Mouse (Mus musculus): ENCODE data around the gene Trp53inp2. TPM values are rescaled to one million over a fixed set of nuclear protein-coding genes. Genes with fewer than 3 reads are reported as not detected.
A peak's percentile ranks its signal among the peaks of the same experiment; 100 is the strongest.

Trp53inp2 gene
- polyA plus RNA-seq, 1 experiment from 2014 or later: 25.7 TPM

DNA sequence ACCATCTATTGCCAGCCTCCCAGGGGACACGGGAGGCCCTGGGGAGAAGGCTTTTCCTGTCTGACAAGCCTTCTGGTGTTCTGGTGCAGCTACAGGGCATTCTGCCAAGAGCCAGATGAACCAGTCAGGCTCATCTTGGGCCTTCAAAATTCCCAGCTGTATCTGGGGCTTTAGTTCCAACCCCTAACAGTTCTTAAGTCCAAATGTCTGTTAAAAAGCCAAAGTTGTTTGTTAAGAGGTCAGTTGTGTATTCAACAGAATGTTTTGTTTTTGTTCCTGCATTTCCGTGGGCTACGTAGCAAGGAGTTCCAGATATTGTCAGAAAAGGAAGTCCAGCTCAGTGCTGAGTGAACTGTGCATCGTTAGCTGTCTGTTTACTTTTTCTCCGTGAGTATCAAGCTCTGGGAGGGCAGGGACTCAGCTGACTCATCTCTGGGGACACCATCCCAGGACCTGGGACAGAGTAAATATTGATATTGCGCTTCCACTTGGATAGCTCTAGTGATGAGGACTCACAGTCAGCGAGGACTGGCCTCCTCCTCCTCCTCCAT lies 11.5 kb upstream of the Trp53inp2 start:
- no peaks in the 10 kb centered on the region for H3K27me3 ChIP-seq
- peak overlapping the region; percentile 64; the same call in 1 of the 2 replicates for H3K27ac ChIP-seq
- H3K4me1 ChIP-seq: peaks cover 9% of the 10 kb centered on the region; the same call in 1 of the 2 replicates
- H3K9me3 ChIP-seq (replicated peaks): no peaks in the 10 kb centered on the region
- H3K36me3 ChIP-seq: no peaks in the 10 kb centered on the region
- no peak overlapping the region for H3K4me2 ChIP-seq
- ATAC-seq (replicated peaks; ENCODE audit: low FRiP score): no peak
- H3K4me3 ChIP-seq (replicated peaks): no peak overlapping the region
- WGBS: 38% methylated on average over 7 of the region's 7 CpGs
- no peak overlapping the region for H3K9ac ChIP-seq

DNA sequence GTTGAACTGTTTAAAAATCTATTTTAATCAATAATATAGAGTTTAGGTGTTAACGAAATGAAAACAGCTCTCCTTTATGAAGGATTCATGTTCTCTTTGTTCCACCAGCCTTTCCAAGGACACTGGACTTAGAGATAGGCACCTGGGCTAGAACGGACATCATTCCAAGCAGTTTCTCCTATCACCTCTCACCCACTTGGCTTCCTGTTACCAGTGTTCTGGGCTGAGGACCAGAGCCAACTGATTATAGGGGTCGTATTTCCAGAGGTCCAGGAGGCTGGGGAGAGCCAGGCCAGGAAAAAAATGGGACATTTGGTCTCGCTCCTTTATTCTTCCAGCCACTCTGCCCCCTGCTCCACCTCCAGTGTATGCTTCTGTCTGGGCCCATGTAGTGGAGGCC lies 8.4 kb upstream of the Trp53inp2 start:
- H3K9me3 ChIP-seq (replicated peaks): no peaks in the 10 kb centered on the region
- no peak overlapping the region for H3K4me3 ChIP-seq (replicated peaks)
- H3K27ac ChIP-seq: no peak overlapping the region
- H3K9ac ChIP-seq: no peak overlapping the region
- peaks cover 9% of the 10 kb centered on the region; the same call in 1 of the 2 replicates for H3K4me1 ChIP-seq
- H3K36me3 ChIP-seq: no peaks in the 10 kb centered on the region
- H3K27me3 ChIP-seq: no peaks in the 10 kb centered on the region
- no peak for ATAC-seq (replicated peaks; ENCODE audit: low FRiP score)
- 50% methylated on average over 4 of the region's 4 CpGs for WGBS
- H3K4me2 ChIP-seq: no peak overlapping the region

DNA sequence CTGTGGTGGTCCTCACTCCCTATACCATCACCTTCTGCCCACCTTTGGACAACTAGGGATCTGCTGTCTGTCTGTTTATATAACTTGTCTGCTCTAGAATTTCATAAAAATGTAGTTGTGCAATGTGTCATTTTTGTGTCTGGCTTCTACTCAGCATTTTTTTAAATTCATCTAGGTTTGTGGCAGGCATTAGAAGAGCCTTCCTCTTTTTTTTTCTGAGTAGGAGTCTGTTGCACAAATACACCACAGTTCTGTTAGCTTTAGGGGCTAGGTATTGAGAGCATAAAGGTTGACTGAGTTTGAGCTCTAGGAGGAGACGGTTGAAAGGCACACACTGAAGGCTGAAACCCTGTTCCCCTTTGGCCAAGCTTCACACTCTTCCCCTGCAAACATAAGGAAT lies 7.6 kb upstream of the Trp53inp2 start:
- Histone ChIP-seq H3K4me1 (peaks cover 9% of the 10 kb centered on the region; the same call in 1 of the 2 replicates), H3K4me3 (replicated peaks) (no peak overlapping the region), H3K36me3 (no peaks in the 10 kb centered on the region), H3K27me3 (no peaks in the 10 kb centered on the region), H3K4me2 (no peak overlapping the region), H3K9me3 (replicated peaks) (no peaks in the 10 kb centered on the region), H3K9ac (no peak overlapping the region), H3K27ac (no peak overlapping the region)
- WGBS: 63% methylated on average over 1 of the region's 1 CpGs
- ATAC-seq (replicated peaks; ENCODE audit: low FRiP score): no peak

DNA sequence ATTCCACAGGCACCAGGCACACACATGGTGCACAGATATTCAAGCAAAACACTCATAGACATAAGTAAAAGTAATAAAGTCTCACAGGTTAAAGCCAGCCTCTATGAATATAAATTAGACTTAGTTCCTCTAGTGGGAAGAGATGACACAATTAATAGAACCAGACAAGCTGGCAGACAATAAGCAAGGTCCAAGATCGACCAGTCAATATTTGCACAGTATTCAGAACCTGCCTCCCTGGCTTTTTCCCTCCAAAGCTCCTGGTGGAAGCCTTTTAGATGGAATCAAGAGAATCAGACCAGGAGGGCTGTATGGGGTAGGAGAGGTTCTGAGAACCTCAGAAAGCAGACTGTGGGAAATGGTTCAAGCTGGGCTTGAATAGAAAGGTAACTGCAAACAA lies 7.0 kb upstream of the Trp53inp2 start:
- H3K27ac ChIP-seq: no peak overlapping the region
- no peak overlapping the region for H3K9ac ChIP-seq
- no peaks in the 10 kb centered on the region for H3K9me3 ChIP-seq (replicated peaks)
- no peaks in the 10 kb centered on the region for H3K36me3 ChIP-seq
- no peak for ATAC-seq (replicated peaks; ENCODE audit: low FRiP score)
- H3K4me1 ChIP-seq: peaks cover 9% of the 10 kb centered on the region; the same call in 1 of the 2 replicates
- no peaks in the 10 kb centered on the region for H3K27me3 ChIP-seq
- 72% methylated on average over 1 of the region's 1 CpGs for WGBS
- H3K4me2 ChIP-seq: no peak overlapping the region
- no peak overlapping the region for H3K4me3 ChIP-seq (replicated peaks)

DNA sequence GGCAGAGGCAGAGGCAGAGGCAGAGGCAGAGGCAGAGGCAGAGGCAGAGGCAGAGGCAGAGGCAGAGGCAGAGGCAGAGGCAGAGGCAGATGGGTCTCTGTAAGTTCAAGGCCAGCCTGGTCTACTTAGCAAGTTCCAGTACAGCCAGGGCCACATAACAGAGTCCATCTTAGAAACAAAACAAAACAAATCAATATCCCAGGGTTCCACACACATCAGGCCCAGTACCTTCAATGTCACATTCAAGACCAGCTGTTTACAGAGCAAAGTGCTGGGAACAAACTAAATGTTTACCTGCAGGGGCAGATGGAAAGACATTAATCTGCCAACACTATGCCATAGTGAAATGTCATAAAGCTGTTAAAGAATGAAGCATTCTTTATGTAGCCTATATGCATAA lies 6.3 kb upstream of the Trp53inp2 start:
- Histone ChIP-seq H3K4me2 (no peak overlapping the region), H3K4me1 (peaks cover 3% of the 10 kb centered on the region; the same call in 1 of the 2 replicates), H3K4me3 (replicated peaks) (no peak overlapping the region), H3K36me3 (no peaks in the 10 kb centered on the region), H3K27me3 (no peaks in the 10 kb centered on the region), H3K9me3 (replicated peaks) (no peaks in the 10 kb centered on the region), H3K9ac (no peak overlapping the region), H3K27ac (no peak overlapping the region)
- no peak for ATAC-seq (replicated peaks; ENCODE audit: low FRiP score)

DNA sequence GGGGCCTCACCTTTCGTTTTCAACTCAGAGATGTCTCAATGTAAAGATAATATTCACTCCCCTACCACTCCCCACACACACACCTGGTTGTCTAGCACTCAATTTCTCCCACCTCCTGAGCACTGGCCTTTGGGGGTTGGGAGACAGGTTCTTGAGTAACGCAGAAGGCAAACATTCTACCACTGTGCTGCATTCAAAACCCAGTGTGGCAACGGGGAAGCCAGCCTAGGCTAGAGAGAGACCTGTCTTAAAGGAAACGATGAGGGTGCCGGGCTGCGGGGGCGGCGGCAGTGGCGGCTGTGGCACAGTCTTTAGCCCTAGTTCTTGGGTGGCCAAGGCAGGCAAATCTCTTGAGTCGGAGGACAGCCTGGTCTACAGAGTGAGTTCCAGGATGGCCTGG lies 4.7 kb upstream of the Trp53inp2 start:
- Histone ChIP-seq H3K27ac (no peak overlapping the region), H3K27me3 (peaks cover 13% of the 10 kb centered on the region), H3K9me3 (replicated peaks) (no peaks in the 10 kb centered on the region), H3K4me3 (replicated peaks) (no peak overlapping the region), H3K9ac (no peak overlapping the region), H3K4me1 (peaks cover 14% of the 10 kb centered on the region), H3K36me3 (no peaks in the 10 kb centered on the region), H3K4me2 (no peak overlapping the region)
- 80% methylated on average over 10 of the region's 10 CpGs for WGBS
- no peak for ATAC-seq (replicated peaks; ENCODE audit: low FRiP score)

DNA sequence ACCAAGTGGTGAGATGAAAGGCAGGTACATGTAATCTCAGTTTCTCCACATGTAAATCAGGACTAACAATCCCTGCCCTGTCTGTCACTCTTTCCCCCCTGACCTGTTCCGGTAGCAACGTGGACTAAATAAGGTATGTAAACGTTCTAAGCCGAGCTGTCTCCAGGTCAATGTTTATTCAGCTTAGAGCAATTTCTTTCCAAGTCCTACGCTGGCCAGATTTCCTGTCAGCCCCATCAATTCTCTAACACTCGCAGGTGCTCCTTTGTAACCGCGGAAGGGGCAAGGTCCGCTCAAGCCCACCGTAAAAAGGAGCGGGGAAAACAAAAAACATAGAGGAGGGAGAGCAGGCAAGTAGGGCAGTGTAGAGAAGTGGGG lies 190 bp downstream of the Trp53inp2 start:
- H3K4me1 ChIP-seq: peaks cover 32% of the 10 kb centered on the region
- no peaks in the 10 kb centered on the region for H3K9me3 ChIP-seq (replicated peaks)
- peak overlapping the region; percentile 90 for H3K4me2 ChIP-seq
- H3K9ac ChIP-seq: peak overlapping the region; percentile 75
- ATAC-seq (replicated peaks; ENCODE audit: low FRiP score): no peak
- H3K27ac ChIP-seq: peak overlapping the region; percentile 94
- H3K27me3 ChIP-seq: peaks cover 13% of the 10 kb centered on the region
- H3K4me3 ChIP-seq (replicated peaks): peak overlapping the region; percentile 66
- no peaks in the 10 kb centered on the region for H3K36me3 ChIP-seq
- 1% methylated on average over 11 of the region's 11 CpGs for WGBS

DNA sequence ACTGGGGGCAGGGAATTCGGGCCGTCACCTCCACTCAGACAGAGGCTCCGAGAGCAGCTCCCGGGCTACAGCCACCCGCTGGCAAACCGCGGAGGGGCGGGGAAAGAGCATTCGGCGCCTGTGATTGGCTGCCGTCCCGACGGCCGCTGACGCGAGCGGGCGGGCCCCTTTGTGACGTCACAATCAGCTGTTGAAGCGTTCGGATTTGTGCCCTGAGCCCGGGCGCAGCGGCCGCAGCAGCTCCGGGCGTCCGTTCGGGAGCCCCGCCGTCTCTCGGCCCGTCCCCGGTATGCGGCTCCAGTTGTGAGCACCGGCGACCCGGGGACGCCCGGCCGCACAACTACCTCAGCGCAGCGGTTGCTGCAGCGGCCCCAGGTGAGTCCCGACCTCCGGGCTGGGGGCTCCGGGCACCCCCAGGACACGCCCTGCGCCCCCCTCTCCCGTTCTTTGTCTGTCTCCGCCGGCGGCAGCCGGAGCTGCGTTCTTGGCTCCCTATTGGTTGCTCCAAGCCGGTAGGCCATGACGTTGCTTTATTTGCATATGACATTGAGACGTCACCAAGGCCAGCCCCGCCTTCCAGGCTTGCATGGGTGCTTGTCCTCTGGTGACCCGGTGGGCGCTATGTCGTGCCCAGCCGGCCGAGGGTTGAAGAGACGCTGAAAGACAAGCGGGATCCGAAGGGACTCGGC lies 928 bp downstream of the Trp53inp2 start:
- Histone ChIP-seq H3K9ac (peak overlapping the region; percentile 75), H3K27ac (peak overlapping the region; percentile 94), H3K36me3 (no peaks in the 10 kb centered on the region), H3K4me3 (replicated peaks) (peak overlapping the region; percentile 66), H3K9me3 (replicated peaks) (no peaks in the 10 kb centered on the region), H3K4me2 (peak overlapping the region; percentile 90), H3K27me3 (peaks cover 13% of the 10 kb centered on the region), H3K4me1 (peaks cover 39% of the 10 kb centered on the region)
- whole genome bisulfite sequencing: under 1% methylated on average over 67 of the region's 68 CpGs
- ATAC-seq (replicated peaks; ENCODE audit: low FRiP score): peak; percentile 93

DNA sequence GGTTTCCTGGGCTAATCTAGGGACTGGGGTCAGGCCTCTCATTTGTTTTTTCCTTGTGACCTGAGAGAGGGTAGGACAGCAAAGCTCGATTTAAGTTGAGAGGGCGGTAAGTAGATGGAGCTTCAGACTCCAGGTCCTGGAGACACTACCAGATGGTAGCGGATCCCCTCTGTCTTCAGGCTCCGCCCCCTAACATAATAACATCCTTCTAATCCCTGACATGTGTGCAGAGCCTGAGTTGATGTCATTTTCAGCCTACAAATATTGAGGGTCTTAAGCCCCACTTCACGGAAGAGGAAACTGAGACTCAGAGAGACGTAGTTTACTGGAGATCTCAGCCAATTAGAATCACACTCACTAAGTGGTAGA lies 1.5 kb downstream of the Trp53inp2 start:
- H3K27me3 ChIP-seq: peaks cover 13% of the 10 kb centered on the region
- ATAC-seq (replicated peaks; ENCODE audit: low FRiP score): peak; percentile 20
- peak overlapping the region; percentile 75 for H3K9ac ChIP-seq
- H3K4me1 ChIP-seq: peaks cover 42% of the 10 kb centered on the region
- no peaks in the 10 kb centered on the region for H3K9me3 ChIP-seq (replicated peaks)
- H3K36me3 ChIP-seq: peaks cover 4% of the 10 kb centered on the region
- H3K4me2 ChIP-seq: peak overlapping the region; percentile 90
- H3K27ac ChIP-seq: peak overlapping the region; percentile 94
- 28% methylated on average over 6 of the region's 6 CpGs for WGBS
- H3K4me3 ChIP-seq (replicated peaks): peak overlapping the region; percentile 66

DNA sequence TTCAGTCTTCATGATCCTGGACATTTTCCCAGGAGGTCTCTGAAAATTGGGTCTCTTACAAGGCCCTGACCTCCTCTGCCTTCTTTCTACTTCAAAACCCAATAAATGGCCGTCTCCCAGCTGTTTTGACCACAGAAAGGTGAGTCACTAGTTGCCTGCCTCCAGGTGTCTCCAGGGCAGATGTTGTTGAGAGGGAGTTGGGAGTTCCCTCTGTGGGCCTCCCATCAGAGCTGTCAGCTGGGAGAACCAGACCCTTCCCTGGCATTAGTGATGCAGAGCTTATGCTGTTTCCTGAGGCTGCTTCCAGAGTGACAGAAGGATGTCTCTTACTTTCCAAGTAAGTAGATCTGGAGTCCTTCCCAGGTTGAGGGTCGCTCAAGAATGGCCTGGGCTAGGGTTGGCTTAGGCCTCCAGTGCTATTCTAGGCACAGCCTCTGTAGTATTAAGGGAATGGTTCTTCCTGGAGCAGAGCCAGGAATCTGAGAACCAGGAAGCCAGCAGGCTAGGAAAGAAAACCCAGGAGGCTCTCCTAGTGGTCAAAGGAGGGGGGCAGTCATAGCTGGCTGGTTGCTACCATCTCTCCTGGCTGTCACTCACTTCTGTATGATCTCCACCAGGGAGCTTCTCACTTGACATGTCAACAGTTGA lies 2.1 kb downstream of the Trp53inp2 start:
- no peak for ATAC-seq (replicated peaks; ENCODE audit: low FRiP score)
- H3K4me1 ChIP-seq: peaks cover 42% of the 10 kb centered on the region
- WGBS: 71% methylated on average over 2 of the region's 2 CpGs
- H3K4me3 ChIP-seq (replicated peaks): peak overlapping the region; percentile 66
- H3K36me3 ChIP-seq: peaks cover 9% of the 10 kb centered on the region
- no peaks in the 10 kb centered on the region for H3K9me3 ChIP-seq (replicated peaks)
- peak overlapping the region; percentile 75; the same call in 1 of the 2 replicates for H3K9ac ChIP-seq
- H3K27me3 ChIP-seq: peaks cover 13% of the 10 kb centered on the region
- H3K4me2 ChIP-seq: peak overlapping the region; percentile 90
- peak overlapping the region; percentile 94; the same call in 1 of the 2 replicates for H3K27ac ChIP-seq

DNA sequence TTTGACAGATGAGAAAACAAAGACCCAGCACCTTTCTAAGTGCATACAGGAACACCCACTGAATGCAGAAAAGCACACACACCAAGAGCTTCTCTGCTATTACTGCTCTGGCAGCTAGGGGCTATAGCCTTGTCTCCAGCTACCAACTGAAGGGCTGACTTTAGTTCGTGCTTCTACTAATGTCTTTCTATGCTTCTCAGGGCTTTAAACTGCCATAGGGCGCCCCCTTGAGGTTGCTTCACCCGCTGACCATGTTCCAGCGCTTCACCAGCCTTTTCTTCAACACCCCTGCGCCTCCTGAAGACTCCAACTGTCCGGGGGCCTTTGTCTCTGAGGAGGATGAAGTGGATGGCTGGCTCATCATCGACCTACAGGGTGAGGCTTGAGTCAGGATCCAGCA lies 4.2 kb downstream of the Trp53inp2 start:
- Histone ChIP-seq H3K9ac (no peak overlapping the region), H3K4me3 (replicated peaks) (no peak overlapping the region), H3K4me2 (no peak overlapping the region), H3K9me3 (replicated peaks) (no peaks in the 10 kb centered on the region), H3K27ac (no peak overlapping the region), H3K36me3 (peaks cover 29% of the 10 kb centered on the region), H3K27me3 (peaks cover 9% of the 10 kb centered on the region), H3K4me1 (peaks cover 39% of the 10 kb centered on the region)
- 31% methylated on average over 7 of the region's 7 CpGs for WGBS
- no peak for ATAC-seq (replicated peaks; ENCODE audit: low FRiP score)

DNA sequence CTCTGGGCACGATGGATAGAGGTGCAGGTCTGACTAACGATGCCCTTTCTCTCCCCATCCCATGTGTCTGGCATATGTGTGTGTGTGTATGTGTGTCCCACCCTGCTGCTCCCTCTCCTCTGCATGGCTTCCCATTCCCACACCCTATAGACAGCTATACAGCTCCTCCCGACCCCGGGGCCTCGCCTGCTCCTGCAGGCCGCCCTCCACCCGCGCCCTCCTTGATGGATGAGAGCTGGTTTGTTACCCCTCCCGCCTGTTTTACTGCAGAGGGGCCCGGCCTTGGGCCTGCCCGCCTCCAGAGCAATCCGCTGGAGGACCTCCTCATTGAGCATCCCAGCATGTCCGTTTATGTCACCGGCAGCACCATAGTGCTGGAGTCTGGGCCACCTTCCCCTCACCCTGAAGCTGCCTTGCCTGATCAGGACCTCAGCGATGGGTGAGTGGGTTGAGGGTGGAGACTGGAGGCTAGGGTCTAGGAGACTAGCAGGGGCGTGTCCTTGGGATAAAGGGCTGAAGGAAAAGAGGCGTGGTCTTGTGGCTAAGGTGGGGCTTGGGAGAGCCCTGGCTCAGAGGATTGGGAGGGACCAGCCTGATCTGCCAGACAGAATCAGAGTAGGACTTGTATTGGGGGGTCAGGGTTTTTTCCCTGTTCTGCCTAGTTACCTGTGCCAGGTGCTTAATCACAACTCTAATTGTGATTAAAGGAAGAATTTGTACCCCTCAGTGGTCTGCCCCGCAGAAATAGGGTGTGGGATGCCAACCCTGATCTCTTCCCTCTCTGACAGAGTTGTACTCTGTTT lies 5.1 kb downstream of the Trp53inp2 start:
- Histone ChIP-seq H3K27me3 (peaks cover under 1% of the 10 kb centered on the region), H3K27ac (no peak overlapping the region), H3K9ac (no peak overlapping the region), H3K4me3 (replicated peaks) (0 out of 2 replicates have a peak overlapping the region, but pooled peaks have one; percentile 6), H3K4me1 (peaks cover 31% of the 10 kb centered on the region), H3K36me3 (peaks cover 36% of the 10 kb centered on the region), H3K4me2 (no peak overlapping the region), H3K9me3 (replicated peaks) (no peaks in the 10 kb centered on the region)
- no peak for ATAC-seq (replicated peaks; ENCODE audit: low FRiP score)
- WGBS: 47% methylated on average over 17 of the region's 18 CpGs

Measured in kidney, embryonic 15.5 days (tissue).